Mouse (Mus musculus) cerebellum, adult 9-11 months (tissue): ENCODE results near the gene Dusp16.

Experiments used
- DNase-seq: peaks from one replicate; pipeline ENCODE4 v3.0.0; 2022

Gene Dusp16

DNA sequence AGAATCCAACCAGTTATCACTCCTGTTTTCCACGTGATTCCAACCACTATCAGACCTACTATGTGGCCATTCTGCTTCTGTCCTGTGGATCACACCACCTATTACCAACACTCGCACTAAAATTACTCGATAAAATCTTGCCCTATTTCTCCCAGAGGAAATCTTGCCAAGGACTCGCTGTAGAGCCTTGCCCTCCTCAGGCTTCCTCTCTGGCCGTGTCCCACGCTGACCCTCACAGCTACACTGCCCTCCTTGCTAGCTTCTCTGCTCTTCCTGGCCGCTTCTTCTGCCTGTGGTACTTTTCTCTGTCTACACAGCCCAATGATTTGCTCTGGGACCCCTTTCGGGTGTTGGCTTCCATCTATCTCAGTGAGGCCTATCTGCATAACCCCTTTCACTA is 59.6 kb downstream of the Dusp16 start:
- DNase-seq, result no peak

DNA sequence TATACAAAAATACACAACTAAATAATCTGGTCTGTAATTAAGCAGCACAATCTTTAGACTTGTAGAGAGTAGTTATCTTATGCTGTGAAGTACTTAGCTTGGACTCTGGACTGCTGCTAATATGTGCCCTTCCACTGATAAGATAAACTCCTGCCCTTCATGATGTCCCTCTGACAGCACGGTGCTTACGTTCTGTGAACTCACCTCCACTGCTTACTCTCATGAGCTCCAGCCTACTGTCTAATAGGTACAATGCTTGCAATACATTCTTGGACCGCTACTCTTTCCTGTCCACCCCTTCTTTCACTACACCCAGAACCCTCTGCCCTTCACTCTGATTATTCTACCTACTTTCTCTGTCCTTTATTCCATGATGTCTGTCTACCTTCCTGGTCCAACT is 61.4 kb downstream of the Dusp16 start:
- no peak for DNase-seq

DNA sequence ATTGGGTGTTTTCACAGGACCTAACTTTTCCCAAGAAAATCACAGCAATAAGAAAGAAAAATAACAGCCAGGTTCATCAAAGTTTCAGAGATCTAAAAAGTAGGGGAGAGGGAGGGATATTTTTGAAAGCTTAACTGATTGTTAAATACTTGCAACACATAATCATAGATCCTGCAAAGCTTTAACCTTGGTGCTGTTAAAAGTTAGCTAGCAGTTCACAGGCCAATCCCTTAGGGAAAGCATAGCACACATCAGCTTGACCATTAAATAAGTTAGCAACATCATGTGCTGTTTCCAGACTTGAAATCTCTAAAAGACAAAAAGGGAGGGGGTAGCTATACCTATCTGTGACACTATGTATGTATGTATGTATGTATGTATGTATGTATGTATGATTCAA is 67.0 kb downstream of the Dusp16 start:
- DNase-seq, result no peak

DNA sequence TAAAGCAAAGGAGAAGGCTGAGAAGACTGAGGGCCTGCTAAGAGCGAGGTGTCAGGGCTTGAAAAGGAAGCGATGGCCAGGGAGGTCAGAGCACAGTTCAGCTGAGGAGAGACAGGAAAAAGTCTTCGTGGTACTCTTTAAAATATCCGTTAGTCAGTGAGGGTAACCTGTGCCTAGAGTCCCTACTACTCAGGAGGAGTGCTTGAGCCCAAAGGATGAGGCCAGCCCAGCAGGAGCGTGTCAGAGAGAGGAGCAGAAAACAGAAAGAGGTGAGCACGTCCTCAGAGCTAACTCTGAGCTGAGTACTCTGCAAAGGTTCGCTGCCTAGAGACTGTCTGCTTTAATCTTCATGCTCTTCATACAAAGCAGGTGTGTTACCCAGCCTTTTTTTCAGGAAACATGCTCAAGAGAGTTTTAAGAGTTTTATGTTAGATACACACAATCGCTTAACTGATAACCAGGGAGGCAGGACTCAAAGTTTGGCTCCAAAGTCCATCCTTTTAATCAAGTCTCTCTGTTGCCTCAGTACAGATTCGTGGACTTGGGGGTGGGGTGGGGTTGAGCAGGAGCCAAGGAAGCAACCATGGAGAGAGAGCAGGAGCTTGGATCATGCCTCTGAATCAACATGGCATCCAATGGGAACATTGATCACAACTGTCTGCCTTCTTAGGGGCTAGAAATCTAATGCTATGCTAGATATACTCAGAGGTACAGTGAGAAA is 68.4 kb downstream of the Dusp16 start:
- no peak for DNase-seq

DNA sequence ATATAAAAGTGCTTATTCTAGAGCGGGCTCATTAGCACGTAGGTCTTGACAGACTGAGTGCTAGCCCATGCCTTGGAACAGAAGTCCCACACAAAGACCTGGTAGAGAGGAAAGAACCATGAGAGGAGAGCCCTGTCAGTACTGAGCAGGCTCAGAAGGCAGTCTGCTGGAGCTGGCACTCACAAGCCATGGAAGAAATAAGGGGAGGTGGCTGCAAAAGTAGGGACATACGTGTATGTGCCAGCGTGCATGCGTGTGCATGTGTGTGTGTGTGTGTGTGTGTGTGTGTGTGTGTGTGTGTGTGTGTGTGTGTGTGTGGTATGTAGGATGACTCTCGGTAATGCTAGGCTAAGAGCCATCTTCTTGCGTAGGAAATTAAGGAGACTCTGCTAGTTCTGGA is 69.1 kb downstream of the Dusp16 start:
- no peak for DNase-seq

DNA sequence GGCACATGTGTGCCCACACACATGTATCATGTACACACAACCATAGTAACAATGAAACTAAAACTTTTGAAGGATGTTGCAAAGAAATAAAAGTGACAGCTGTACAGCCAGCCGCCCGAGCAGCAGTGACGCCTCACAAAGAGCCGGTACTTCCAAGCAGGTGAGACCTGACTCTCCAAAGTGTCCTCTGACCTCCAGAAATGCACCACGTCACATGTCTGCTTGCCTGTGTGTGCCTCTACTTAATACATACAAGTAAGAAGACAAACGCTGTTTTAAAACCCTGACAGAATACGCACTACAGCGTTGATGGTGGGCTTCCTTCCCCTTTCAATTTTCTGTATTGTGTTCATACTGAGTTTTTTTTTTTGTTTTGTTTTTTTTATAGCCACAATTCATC is 69.5 kb downstream of the Dusp16 start:
- DNase-seq, result no peak

DNA sequence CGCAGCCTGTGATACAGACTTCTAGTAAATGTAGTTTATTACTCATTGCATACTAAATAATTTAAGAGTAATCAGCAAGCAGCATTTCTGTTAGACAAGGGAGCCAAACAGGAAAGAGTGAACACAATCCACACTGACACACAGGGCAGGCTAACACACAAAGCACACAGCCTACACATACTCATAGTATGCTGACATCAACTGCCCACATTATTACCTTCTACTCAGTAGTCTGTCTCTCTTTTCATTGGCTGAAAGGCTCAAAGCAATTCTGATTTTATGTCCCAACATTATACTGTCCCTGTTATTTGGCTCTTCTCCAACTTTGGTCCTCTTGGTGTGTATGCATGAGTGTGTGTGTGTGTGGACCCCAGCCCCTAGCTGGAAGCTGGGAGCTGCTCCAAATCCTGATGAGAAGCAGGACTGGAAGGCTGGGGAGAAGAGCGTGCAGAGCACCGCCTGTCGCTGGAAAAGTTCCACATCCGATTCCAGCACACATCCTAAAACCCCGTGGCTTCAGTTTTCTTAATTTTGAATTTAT is 70.6 kb downstream of the Dusp16 start:
- DNase-seq, result no peak

DNA sequence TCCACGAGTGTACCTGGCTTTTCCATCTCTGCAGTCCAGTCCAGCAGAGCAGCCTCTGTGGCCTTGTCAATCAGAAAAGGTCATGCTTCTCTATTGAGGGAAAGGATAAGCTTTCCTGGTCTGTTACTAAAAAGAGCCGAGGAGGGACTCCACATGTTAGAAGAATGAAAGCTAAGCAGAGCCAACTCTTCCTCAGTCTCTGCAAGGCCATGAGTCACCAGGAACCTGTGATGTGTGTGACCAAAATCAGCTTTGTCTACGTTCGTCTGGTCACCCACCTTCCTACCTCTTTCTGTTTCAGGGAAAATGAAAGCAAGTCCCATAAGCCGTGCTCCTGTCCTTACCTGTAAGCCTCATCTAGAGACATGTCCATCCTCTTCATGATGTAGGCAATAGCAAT is 72.3 kb downstream of the Dusp16 start:
- no peak for DNase-seq

DNA sequence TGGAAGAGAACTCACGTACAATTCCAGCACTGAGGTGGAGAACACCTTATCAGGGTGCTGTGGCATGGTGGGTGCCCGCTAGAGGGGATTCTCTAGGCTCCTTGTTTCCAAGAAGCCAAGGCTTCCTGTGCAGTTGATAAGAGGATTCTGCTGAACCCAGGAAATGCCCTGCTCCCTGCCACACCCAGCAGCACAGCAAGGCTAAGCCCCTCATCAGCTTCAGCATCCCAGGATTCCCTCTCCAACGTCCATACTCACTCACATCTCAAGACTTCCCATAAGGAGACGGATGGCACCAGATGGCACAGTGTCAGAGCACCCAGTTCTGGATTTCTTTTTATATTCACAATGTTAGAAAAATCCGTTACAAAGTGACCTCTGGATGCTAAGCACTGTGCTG is 73.3 kb downstream of the Dusp16 start:
- DNase-seq, result no peak

DNA sequence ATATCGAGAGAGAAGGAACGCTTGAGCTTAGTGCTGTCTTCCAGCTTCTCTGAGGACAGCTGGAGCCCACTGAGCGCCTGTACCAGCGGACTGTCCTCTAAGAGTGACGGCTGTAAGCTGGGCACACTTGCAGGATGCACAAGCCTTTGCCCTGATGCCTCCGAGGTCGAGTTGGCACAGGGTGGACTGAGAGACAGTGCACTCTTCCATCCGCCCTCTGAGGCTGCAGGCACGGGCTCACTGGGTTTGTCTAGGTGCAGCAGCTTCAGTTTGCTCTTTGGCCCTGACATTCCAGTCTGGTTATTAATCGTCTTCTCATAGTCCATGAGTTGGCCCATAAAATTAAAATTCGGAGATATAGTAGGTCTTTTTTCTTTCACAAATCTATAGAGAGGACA is 73.8 kb downstream of the Dusp16 start:
- no peak for DNase-seq

DNA sequence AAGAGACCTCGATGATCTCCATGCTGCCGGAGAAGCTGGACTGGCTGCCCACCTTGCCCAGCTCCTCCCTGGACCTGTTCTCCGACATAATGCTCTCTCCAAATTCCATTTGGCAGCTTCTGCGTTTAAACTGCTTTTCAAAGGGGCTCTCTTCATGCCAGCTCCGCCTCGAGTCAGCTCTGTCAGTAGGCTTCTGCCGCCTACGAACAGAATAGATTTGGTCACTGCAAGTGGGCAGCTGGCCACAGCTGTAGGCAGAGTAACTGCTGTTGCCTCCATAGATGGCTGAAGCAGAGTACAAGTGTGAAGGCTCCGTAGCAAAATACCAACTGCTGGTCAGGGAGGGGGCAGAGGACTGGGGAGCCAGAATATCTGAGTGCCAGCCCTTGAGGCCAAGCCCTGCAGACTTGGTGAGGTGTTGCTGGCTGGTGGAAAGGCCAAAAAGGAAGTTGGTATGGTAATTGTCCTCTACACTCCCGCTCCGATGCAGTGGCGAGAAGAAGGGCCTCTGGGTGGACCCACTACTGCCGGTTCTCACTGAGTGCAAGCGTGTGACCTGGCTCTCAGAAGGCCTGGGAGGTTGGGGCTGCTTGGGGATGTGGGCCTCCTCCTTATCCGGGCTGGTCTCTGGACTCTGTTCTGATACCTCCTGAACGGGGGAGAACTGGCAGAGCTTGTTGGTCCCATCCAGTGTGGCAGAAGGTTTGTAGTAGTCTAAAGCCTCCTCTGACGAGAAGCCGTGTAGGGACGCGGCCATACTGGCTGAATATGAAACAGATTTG is 74.3 kb downstream of the Dusp16 start:
- no peak for DNase-seq

DNA sequence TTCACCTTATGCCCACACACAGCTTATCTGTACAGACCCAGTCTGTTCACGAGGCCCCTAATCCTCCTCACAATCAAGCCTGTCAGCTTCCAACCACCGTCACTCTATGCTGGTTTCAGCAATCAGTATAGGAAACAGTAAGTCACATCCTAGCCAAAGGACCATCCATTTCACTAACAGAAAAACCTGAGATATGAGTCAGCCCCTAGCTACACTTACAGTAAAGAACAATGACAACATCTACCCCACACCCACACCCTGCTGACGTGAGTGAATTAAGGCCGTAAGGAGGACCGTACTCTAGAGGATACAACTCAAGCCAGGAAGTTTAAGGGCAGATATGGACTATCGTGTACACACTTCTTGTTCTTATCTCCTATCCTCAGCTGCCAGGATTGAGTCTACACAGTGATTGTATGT is 76.2 kb downstream of the Dusp16 start:
- DNase-seq, result no peak

DNA sequence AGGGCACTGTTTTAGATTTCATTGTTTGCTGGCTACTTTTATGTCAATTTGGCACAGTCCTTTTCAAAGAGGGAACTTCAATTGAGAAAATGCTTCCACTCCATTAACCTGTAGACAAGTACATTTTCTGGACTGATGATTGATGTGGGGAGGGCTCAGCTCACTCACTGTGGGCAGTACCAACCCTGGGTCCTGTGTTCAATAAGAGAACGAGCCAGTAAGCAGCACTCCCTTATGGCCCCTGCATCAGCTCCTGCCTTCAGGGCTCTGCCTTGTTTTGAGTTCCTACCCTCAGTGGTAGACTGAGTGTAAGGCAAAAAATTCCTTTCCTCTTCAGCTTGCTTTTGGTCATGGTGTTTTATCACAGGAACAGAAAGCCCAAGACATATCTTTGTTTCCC is 78.5 kb downstream of the Dusp16 start:
- DNase-seq, result no peak

DNA sequence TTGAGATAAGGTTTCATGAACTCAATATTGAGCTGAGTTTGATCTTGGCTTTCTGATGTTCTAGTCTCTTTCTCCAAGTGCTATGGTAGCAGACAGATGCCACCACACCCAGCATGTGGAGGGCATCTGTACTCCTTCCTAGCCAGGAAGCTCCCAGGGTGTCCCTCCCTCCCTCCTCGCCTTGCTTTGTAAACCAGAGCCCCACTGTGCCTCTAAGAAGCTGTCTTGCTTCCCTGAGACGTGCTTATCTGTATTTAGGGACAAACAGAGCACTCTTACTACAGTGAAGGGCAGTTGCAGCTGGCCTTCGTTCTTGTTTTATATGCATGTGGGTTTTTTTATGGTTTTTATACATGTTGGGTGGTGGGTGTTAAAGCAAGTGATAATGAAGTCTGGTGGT is 79.1 kb downstream of the Dusp16 start:
- no peak for DNase-seq

DNA sequence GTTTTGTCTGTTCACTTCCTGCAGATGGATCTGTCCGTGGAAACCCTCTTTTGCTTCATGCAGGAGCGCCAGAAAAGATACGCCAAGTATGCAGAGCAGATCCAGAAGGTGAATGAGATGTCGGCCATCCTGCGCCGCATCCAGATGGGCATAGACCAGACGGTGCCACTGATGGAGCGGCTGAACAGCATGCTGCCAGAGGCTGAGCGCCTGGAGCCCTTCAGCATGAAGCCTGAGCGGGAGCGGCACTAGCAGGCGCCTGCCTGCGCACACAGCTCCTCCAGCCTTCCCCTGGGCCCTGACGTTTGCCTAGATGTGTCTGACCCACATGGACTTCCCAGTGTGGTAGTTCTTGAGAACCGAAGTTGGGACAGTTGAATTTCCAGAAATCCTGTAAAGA is 82.4 kb downstream of the Dusp16 start:
- no peak for DNase-seq

DNA sequence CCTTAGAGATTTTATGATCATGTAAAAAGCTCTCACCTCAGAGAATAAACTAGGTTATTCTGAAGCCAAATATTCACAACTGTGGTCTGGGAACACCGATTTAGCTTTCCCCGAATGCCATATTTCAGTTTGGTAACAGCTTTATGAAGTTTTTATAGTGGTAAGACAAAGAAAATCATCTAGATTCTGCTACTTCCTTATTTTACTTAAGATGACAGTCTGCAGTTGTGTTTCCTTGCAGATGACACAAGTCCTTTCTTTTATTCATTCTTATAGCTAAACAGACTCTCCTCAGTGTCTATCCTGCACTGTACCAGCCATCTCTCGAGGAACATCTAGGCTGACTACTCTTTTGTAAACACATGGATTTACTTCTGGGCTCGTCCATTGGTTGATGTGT is 86.0 kb downstream of the Dusp16 start:
- no peak for DNase-seq

DNA sequence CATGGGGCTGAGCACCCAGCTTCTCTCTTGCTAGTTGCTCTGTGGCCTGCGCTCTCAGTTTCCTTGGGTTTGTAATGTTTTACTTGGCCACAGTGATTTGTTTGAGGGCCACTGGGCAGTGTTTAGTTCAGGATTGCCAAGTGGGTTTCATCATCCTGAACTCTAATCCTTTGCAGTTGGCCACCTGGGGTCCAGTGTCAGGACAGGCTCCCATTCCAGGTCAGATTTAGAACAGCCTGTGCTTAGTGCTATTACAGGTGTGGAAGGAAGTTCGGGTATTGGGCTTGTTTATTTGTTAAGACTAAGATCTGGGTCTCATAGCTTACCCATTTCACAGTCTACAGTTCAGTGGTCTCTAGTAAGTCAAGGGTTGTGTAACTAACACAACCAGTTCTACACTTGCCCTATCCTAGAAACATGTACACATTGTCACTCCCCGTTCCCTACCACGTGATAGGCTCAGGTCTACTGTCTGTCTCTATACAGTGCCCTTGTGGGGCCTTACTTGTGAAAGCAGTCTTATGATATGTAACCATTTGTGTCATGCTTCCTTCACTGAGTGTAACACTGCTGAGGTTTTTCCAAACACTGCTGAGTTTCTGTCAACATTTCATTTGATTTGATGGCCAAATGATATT is 89.3 kb downstream of the Dusp16 start:
- DNase-seq, result no peak

DNA sequence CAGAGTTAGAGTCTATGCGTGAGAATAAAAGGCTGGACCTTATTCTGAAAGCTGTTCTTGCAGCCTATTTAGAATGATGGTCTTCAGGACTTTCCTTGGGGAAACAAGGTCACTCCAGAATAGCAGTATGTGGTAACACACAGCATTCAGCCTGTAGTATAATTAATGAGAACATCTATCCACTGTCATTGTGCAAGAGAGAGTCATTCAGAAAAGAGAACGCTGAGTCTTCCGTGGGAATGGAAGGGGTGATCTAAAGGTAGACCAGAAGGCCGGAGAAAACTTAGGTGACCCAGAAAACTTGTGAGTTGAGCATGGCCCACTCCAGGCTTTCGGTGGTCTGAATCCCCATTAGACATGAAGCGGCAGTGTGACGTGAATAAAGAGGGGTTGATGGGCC is 90.2 kb downstream of the Dusp16 start:
- no peak for DNase-seq

DNA sequence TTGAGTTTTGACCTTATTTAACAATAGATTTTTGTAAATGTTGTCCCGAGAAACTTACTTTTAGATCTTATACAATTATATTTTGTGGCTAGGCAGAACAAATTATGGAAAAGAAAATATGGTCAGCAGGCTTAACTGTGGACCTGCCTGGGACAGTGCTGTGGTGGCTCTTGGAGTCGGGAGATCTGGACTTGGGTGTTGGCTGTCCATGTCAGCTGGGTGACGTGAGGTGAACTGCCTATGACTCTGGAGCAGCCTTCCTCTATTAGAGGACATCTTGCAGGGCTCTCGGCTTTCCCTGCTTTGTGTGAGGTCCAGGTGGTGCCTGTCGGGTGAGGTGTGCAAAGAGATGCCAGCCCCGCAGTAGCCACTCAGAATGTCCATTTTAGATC is 91.2 kb downstream of the Dusp16 start:
- no peak for DNase-seq

DNA sequence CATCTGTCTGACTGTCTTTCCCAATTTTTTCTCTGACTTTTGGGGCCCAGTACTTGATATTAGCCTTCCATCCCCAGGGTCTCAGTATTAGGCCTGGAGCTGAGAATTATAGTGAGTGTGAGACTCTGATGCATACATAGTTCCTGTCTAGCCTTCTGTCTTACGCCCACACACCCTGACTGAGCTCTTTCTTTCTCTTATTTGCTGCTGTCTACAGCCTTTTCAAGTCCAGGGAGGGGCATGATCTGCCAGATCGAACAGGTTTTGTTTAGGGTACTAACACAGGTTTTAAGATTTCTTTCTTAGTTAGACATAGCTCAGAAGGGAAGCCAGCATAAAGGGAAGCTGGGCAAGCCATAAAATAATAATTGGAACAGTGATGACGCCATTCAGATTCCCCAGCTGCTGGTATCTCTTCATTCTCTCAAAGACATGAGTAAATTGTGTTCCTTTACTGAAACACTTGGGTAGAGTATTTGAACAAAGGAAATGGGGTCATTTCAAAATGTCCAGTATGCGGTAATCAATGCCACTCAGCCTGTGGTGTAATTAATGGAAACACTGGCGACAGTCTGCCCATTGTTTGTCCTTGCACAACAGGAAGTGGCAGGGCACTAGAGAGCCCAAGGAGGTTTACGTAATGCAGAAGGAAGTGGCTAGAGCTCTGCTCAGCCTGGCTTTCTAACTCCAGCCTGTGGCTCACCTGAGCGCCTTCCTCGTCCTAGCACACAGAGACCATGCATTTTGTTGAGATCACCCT is 91.8 kb downstream of the Dusp16 start:
- no peak for DNase-seq

DNA sequence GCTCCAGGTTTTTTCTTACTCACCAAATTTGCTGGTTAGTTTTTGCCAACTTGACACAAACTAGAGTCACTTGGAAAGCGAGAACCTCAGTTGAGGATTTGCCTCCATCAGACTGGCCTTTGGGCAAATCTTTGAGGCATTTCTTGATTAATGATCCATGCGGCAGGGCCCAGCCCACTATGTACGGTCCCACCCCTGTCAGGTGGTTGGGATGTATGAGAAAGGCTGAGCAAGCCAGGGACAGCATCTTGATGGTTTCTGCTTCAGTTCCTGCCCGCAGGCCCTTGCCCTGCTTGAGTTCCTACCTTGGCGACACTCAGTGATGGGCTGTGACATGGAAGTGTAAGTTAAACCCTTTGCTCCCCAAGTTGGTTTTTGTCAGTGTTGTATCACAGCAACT is 94.2 kb downstream of the Dusp16 start:
- DNase-seq, result no peak

DNA sequence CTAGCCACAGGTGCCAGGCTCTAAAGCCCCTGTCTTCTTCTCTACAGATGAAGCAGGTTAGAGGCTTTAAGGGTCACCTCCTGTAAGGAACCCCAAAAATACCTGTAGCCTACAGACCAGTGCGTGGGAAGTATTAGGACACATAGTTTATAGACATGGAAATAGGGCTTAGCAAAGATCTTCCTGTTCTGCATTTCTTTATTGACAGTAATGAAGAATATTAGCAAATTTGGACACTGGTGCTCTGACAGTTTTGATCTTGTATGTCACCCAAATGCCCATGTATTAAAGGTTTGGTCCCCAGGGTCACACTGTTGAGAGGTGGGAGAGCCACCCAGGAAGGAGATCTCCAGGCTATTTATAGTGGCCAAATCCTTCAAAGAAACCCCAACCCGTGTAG is 95.9 kb downstream of the Dusp16 start:
- no peak for DNase-seq

DNA sequence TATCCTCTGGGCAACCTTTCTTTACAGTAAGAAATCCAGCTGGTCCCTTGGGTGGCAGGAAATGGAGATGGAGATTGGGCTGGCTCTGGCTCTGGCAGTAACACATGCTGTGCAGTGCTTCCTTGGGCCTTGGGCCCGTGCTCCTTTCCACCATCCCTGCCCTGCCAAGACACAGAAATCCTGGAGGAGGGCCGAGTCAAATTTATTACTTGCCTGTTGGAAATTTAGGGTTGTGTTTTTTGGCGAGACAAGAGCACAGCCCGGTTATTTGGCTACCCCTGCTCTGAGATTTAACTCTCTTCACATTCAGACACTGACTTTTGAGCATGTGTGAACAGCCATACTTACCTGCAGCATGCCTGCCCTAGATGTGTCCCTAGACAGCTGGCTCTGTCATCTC is 96.3 kb downstream of the Dusp16 start:
- DNase-seq, result peak; percentile 79
